Mouse (Mus musculus): ENCODE measurements around the gene Ubox5. TPM values are rescaled to one million over a fixed set of nuclear protein-coding genes. Genes with fewer than 3 reads are reported as not detected.

The Ubox5 gene
- total RNA-seq, 2 experiments from 2014 or later = 7.7 to 8.3 TPM

DNA sequence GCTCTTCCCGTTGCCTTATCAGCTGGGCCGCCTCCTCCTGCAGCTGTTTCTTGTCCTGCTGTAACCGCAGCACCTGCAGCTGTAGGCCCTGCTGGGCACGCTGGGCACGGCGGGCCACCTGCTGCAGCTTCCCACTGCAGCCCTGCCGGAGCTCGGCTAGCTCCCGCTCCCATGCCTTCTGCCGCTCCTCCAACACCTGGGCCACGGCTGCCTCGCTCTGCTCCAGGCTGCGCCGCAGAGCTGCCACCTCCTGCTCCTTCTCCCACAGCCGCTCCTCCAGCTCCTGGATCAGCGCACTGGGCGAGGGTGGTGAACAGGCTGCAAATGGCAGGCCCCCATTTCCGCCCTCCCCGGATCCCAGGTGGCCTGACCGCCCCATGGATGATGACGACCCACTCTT is 6.0 kb upstream of the Ubox5 start:
- DNase-seq (ENCODE audit: low spot score in 2 of 2) = no peak
- intact Hi-C loops (cut with DNase I) = no loop called here

DNA sequence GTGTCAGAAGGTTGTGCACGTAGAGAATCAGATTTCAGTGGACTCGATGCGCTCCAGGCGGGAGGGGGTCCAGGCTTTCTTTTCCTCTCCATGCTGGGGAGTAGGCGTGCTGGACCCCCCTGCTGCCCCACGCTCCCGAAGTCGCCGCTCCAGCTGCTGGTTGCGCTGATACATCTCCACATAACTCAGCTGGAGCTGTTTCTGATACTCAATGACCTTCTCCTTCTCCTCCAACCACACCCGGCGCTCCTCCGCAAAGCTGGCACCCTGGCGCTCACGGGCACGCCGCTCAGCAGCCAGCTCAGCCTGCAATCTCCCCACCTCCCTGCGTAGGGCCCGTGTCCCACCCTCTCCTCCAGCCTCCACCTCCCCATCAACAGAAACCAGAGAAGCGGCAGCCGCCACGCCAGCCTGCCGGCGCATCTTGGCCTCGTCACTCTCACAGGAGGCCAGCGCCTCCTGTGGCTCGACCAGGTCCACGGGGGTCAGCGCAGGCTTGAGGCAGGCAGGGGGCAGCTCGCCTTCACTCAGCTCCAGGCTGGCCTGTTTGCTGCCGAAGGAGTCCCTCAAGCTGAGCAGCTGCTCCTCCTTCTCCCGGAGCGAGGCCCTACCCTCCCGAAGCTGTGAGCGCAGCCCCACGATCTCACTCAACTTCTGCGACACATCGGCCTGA is 5.0 kb upstream of the Ubox5 start:
- DNase-seq (ENCODE audit: low spot score in 2 of 2) = no peak
- intact Hi-C loops (cut with DNase I) = no loop called here

DNA sequence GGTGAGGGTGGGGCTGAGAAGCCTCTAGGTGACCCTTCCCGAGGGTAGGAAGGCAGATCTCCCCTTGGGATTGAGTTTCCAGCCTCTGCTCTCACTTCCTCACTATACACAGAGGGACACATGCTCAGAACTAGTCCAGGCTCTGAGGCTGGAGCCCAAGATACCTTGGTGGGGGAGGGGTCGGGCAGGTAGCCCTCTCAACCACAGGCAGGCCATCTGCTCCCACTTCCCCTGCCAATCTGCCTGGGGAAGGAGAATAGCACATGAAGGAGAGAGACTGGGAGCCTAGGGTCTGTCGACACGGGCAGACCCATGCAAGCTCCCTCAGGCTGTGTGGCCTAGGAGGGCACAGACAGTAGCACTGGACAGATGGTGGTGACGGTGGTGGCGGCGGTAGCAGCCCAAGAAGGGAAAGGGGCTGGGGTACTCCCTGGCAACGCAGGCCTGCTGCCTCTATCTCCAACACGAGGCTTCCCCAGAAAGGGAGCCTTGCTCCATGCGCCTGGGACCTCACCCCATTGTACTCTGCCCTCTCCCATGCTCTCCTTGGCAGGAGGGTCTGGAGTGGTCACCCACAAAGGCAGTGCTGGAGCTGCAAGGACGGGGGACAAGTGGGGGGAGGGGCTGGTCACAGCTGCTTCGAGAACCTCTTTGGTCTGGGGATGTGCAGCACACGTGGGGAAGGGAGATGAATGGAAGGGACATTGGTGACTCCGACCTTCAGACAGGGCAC is 4.3 kb upstream of the Ubox5 start:
- DNase-seq (ENCODE audit: low spot score in 2 of 2) = no peak
- intact Hi-C loops (cut with DNase I) = no loop called here

DNA sequence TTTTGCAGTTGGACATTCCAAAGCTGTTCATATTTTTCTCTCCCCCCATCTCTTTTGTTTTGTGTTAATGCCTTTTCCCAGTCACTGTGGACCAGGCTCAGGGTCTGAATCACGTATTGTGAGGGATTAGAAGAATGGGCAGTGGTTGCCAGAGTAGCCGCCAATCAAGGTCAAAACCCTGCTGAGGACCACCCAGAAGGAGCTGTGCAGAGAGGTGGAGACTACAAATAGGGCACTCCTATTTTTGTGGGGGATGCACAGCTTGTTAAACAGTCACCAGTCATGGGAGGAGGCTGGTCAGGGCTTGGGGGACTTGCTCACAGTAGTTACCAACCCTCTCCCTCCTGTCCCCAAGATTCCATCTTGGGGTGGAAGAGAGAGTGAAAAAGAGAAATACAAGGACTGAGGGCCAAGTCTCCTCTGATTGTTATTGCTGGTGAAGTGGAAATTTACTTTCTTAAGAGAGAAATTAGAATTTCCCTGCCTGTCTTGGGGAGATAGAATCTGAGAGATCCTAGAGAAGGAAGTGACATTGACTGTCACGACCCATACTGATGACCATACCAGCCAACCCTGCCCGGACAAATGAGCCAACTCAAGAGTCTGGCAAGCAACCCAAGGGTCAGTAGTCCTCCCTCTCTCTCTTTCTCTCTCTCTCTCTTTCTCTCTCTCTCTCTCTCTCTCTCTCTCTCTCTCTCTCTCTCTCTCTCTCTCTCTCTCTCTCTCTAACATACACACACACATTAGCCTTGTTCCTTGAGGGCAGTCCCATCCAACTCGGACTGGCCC is 3.2 kb upstream of the Ubox5 start:
- intact Hi-C loops (cut with DNase I) = no loop called here
- DNase-seq (ENCODE audit: low spot score in 2 of 2) = no peak

DNA sequence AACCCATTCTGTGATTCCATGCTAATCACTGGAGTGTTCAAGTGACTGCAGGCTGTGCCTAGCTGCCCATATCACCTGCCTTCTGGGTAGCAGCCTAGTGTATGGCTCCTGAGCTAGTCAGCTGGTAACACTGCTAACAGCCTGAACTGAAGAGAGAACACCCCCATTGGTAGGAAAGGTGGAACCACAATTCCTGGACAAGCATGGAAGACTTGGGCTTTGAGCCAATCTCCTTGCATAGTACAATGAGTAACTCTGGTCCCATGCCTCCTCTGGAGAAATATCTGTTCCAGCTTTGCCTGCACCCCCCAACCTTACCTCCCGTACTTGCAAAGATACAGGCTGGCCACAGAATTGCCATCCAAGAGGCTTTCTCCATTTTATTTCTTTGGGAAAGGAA is 2.6 kb upstream of the Ubox5 start:
- intact Hi-C loops (cut with DNase I) = no loop called here
- peak in 1 of 2 experiments; percentile 65 for DNase-seq (ENCODE audit: low spot score in 2 of 2)

DNA sequence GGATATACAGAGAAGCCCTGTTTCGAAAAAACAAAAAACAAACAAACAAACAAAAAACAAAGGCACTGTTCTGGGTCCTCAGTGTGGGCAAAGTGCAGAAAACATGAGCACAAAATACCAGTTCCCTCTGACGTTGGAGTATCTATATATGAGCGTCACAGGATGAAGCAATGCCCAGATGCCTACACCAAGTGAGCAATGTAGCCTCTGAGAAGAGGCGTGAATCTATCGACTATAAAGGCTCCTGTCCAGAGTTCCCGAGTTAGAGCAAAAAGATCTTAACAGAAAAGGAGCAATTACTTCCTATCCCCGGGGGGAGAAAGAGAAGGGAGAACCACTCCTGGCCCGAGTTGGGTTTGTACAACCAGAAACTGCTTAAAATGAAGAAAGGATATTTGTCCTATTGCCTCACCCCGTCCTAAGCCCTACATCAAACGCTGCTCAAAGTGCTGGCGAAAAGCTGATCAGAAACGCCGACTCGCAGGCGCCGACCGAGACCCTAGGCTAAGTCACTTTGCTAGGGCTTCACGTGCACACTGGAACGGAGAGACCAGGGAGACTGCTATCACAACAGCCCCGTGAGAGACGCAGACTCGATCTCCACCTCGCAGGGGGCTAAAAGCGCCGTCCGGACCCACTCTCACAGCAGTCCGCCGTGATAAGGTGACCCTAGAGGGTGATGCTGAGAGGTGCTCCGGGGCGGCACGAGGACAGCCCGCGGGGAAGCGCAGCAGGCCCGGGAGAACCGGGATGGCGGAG is 579 bp downstream of the Ubox5 start:
- intact Hi-C loops (cut with DNase I) = no loop called here
- no peak for DNase-seq (ENCODE audit: low spot score in 2 of 2)

DNA sequence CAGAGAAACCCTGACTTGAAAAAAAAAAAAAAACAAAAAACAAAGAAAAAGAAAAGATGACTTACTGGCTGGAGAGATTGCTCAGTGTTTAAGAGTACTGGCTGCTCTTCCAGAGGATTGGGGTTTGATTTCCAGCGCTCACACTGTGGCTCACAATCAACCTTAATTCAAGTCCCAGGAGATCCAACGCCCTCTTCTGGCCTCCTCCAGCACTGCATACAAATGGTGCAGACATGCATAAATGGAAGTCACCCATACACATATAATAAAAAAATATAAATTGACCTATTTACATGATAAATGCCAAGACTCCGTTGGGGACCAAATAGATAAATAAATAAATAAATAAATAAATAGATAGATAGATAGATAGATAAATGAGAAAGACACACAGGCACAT is 1.4 kb downstream of the Ubox5 start:
- no peak for DNase-seq (ENCODE audit: low spot score in 2 of 2)
- intact Hi-C loops (cut with DNase I) = no loop called here

DNA sequence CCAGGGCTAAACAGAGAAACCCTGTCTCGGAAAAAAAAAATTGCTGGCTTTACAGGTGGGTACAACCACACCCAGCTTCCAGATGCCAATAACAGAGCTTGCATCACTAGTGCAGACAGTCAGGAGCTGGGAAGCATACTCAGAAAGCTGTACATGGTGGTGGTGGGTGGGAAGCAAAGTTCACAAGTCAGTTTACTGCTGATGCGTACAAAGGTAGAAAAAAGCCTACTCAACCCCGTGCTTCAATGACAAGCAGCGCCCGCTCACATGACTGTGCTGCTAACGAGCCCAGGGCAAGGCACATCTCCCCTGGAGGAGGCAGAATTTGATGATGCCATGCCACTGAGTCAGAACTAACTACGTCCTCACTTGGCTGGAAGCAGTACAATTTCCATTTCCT is 10.9 kb downstream of the Ubox5 start:
- DNase-seq (ENCODE audit: low spot score in 2 of 2) = no peak
- intact Hi-C loops (cut with DNase I) = no loop called here

DNA sequence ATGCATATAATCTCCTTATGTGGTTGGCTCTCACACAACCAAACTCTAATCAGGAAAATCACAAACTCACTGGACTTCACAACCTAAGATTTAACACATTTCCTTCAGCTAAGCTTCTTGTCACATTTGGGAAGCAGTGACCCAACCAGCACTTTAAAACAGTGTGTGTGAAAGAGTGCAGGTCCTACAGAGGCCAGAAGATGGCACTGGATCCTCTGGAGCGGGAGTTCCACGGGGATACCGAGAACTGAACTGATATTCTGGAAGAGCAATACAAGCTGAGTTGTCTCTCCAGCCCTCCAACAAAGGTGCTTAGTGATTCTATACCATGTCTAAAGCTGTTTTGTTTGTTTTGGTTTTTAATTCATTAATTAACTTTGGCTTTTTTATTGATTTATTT is 16.7 kb downstream of the Ubox5 start:
- intact Hi-C loops (cut with DNase I) = no loop called here
- DNase-seq (ENCODE audit: low spot score in 2 of 2) = no peak

DNA sequence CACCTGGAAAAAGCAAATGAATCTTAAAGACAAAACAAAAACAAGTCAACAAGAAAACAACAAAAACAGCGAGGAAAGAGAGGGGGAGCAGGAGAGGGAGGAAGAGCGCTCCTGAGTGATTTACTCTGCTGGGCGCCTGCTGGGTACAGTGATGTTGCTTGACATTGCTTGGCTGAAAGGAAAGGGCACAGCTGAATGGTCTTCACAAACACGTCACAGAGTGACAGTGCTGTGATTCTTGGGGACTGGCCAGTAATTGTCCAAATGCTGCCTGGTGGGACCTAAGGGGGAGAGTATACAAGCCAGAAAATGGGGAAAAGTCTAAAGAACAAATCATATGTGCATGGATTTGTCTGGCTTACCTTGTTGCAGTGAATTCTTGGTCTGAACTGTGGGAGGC is 27.6 kb downstream of the Ubox5 start:
- intact Hi-C loops (cut with DNase I) = no loop called here
- DNase-seq (ENCODE audit: low spot score in 2 of 2) = no peak

DNA sequence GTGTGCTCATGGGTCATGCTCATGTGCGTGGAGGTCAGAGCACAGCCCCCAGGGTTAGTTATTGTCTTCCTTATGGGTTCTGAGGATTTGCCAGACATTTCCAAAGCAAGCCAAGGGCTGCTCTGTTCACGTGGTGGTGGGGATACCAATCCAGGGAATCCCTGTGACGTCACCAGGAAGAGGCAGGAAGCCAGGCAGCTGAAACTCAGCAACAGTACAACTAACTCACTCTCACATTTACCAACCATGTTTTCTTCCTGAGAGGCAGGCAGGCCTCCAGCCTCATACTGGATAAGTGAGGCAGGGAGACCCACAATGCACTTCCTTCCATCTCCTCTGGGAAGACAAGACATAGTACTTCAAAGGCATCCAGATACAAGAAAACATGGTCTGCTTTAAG is 31.4 kb downstream of the Ubox5 start:
- intact Hi-C loops (cut with DNase I) = no loop called here
- DNase-seq (ENCODE audit: low spot score in 2 of 2) = no peak

DNA sequence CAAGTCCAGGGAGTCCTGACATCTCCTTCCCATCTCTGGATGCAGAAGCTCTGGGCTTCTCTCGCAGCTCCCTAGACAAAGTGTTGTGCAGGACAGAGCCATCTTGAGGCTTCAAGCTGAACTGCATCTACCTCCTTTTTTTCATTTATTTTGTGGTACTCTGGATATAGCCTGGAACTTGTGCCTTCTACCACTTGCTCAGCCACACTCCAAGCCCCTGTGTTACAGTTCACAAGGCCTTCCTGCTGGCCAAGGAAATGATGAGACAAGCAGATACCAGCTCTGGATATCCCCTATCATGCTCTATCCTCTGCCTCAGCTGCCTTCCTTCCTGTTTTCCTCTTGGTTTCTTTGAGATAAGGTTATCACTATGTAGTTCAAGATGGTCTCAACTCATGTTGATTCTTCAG is 32.2 kb downstream of the Ubox5 start:
- intact Hi-C loops (cut with DNase I) = no loop called here
- peak; percentile 62 to 70 for DNase-seq (ENCODE audit: low spot score in 2 of 2)

DNA sequence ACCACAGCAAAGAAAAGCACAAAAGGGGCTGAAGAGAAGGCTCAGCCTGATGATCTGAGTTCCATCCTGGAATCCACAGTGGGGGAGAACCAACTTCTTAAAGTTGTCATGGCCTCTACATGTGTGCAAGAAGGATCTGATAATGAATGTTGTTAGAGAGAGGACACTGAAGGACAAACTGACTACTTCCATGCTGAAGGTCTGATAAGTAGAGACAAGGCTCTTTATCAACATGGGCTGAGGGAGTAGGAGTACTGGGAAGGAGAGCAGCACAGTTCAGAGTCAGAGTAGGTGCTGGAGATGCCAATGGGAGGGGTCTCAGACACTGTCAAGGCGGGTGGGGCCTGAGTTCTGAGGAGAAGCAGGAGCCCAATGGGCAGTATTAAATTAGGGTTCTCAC is 34.2 kb downstream of the Ubox5 start:
- DNase-seq (ENCODE audit: low spot score in 2 of 2) = no peak
- intact Hi-C loops (cut with DNase I) = no loop called here

DNA sequence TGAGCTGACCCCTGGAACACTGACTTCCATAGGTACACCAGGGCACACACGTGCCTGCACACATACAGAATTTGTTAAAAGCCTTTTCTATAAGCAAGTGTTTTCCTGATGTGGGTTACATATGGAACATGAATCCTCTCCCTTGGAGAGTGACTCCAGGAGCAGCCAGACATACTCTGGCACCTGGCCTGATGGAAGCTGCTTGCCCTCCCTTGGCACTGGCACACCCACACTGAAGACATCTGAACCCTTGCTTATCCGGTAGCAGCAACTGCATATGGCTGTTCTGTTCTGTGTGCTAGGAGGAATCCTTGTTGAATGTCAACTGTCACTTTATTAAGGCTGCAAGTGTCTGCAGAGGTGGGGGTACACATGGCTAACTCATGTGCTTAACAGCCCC is 38.8 kb downstream of the Ubox5 start:
- intact Hi-C loops (cut with DNase I) = no loop called here

DNA sequence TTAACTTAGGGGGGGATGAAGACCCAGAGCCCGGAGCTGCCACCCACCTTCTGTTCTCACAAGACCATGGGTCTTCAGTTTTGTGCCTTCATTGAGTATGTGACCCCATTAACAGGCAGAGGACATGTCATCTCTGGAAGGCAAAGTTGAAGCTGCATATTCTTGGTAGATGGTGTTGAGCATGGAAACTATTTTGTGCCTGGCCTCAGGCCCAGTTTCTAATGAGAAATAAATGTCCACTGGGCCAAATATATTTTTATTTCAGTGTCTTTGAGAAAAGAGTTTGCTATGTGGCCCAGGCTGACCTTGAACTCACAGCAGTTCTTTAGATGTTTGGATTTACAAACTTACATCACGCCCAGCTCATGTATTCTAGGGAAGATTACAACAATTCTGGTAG is 40.1 kb downstream of the Ubox5 start:
- intact Hi-C loops (cut with DNase I) = no loop called here
- no peak for DNase-seq (ENCODE audit: low spot score in 2 of 2)

More for the DNA sequence above, 38.8 kb downstream of the Ubox5 start:
- no peak for DNase-seq (ENCODE audit: low spot score in 2 of 2)

DNA sequence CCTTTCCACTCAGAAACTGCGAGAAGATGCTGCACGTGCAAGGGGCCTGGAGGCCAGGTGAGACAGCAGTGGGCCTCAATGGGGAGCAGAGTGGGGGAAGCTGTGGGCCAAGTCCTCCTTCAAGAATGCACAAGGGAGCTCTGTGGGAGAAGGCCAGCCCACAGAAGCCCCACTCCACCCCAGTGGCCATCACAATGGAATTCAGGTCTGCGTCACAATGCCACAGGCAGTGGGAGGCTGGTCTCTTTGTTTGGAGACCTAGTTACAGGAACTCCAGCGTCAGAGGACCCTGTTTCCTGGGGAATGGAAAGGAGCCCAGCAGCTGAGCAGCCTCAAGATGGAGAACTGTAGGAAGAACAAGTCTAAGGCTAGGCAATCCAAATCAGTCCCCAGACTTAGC is 40.7 kb downstream of the Ubox5 start:
- no peak for DNase-seq (ENCODE audit: low spot score in 2 of 2)
- intact Hi-C loops (cut with DNase I) = no loop called here

DNA sequence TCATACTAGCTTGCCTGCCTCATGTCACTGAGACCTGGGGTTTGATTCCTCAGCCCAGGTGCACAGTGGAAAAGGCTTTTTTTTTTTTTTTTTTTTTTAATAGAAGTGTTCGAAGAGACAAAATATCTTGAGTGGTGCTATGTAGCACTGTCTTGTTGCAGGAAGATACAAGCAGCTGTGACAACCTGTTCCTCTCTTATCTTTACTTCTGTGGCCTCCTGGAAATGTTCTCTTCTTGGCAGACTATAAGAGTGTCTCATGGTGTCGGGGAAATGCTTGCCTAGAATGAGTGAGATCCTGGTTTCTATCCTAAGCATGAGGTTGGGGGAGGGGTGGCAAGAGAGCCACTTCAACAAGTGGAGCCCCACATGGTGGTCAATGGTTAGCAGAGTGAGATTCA is 41.5 kb downstream of the Ubox5 start:
- DNase-seq (ENCODE audit: low spot score in 2 of 2) = no peak
- intact Hi-C loops (cut with DNase I) = no loop called here

DNA sequence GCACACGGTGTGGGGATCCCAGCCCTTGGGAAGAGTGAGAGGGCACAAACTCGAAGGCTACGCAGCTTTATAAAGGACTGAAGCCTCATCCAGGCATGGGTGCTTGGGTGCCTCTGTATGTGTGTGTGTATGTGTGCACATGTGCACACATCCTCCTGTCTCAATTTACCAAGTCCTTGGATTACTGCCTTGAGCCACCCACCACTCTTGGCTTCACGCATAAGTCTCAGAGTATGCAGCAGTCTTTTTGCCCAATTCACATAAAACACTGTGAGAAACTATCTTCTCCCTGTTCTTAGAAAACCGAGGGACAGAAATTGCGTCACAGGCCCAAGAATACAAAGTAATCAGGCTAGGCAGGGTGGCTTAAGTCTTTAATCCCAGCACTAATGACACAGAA is 43.8 kb downstream of the Ubox5 start:
- intact Hi-C loops (cut with DNase I) = no loop called here
- DNase-seq (ENCODE audit: low spot score in 2 of 2) = peak; percentile 54 to 87

DNA sequence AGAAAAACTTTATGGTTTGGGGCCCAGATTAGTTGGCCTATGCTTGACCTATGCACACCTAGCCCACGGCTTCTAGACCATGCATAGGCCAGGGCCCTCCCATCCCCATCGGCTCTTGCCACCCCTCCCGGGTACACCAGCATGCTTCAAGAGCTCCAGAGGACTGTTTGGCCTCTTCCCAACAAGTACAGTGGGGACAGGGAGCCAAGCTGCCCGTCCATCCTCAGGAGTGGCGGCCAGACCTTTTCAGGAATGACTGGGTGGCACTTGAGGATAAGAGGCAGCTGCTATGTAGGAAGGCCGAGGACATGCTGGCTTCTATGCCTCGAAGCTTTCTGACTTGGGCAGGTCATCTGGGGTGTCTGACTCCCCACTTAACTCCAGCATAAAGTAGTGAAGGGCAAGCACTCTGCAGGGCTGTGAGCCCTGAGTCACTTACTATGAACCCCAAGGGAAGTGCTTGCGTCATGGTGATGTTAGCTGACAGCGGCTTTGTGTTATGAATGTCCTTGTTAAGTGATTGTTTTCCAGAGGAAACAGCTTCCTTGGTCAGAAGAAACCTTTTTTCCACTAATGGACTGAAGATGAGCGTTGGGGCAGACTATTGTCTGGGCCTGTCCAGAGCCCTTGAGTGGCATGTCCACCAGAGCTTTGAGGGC is 45.8 kb downstream of the Ubox5 start:
- DNase-seq (ENCODE audit: low spot score in 2 of 2) = no peak
- intact Hi-C loops (cut with DNase I) = no loop called here

Data from left cerebral cortex, postnatal 14 days (tissue).